Mouse (Mus musculus) ZHBTc4 (cell line): ENCODE data around the gene Gss.

Experiments
- DNase-seq: peaks from one replicate; pipeline ENCODE4 v3.0.0-alpha.2; 2011; ENCODE audit warnings: low read depth, low spot score

Gss gene

GRCm38 (mm10) chr2:155592137-155592853 lies at the start of gene Gss:
Gene Gss, minus strand, starts transcription at chr2:155592810.
- peak; percentile 99 for DNase-seq

- no peak for DNase-seq
These were observed 49.2 kb upstream of the Gss start for GRCm38 (mm10) chr2:155641540-155642472.

DNA sequence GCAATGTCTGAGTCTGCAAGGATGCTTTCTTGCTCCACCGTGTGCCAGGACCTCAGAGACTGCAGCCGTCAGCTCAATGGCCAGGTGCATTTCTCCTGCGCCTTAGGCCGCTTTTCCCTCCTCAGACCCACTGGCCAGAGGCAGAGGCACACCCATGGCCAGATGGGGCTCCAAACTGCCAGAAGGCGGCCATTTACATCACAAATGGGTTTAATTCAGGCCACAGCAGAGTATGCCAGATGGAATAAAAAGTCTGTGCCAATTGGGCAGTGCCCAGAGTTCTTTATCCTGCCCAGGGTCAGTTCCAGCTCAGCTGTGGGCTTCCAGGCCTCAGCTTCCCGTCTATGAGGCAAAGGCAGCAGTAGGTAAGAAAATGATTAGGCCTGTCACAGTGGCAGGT lies 48.0 kb upstream of the Gss start:
- DNase-seq: no peak

DNA sequence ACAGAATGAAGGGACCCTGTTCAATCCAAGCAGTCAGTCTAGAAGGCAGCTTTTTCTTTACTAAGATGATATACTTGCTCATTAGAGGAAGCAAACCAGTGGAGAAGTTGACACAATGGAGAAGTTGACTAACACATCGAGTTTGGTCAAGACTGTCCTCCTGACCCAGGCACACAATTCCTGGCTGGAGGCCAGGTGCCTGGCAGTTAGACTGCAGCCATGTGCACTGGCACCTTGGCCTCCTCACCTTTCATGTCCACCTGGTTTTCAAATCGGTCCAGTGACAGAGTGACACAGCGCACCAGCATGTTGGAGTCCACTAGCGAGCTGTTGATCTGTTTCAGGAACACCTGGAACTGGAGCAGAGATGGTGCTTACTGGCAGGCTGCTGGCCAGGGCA lies 44.8 kb upstream of the Gss start:
- DNase-seq: no peak

- DNase-seq: no peak
These were observed 44.3 kb upstream of the Gss start for GRCm38 (mm10) chr2:155636881-155637280.

- DNase-seq: no peak
These were observed 43.4 kb upstream of the Gss start for GRCm38 (mm10) chr2:155635961-155636360.

DNA sequence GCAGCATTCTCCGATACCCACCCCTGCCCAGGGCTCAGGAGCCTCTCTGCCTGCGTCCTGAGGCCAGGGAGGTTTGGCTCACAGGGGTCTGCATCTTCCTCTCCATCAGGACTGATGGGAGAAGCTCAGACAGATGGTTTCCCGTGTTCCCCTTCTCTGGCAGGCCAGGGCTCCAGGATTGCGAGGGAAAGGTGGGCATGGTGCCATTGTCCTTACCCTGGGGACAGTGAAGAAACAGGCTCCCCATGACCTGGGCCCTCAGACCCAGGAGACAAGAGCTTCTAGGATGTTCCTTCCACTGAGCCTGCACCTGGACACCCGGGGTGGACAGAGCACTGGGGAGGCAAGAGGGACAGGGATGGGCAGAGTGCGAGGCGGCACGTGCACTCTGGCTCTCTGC lies 42.0 kb upstream of the Gss start:
- DNase-seq: no peak

DNA sequence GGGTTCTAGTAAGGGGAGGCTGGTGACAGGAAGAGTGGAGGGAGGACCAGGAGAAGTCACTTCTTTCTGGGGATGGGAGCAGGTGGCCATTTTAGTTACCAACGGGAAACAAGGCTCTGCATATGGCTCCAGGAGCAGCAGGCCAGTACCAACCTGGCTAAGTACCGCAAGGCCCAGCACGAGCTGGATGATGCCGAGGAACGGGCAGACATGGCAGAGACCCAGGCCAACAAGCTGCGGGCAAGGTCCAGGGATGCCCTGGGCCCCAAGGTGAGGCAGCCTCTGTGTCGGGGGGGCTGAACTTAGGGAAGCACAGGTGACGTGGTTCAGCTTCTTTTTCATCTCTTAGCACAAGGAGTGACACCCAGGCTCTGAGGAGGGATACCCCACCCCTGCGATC lies 41.1 kb upstream of the Gss start:
- no peak for DNase-seq

DNA sequence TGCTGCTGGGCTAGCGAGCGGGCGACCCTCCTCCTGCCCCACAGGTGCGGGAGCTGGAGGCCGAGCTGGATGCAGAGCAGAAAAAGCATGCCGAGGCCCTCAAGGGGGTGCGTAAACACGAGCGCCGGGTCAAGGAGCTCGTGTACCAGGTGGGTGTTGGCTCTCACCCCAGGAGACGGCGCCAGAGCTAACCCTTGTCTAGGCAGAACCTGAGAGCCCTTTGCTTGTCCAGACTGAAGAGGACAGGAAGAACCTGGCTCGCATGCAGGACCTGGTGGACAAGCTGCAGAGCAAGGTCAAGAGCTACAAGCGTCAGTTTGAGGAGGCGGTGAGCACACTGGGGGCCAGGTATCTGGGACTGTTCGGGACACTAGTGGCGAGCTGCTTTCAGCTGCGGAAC lies 40.5 kb upstream of the Gss start:
- peak; percentile 56 for DNase-seq

DNA sequence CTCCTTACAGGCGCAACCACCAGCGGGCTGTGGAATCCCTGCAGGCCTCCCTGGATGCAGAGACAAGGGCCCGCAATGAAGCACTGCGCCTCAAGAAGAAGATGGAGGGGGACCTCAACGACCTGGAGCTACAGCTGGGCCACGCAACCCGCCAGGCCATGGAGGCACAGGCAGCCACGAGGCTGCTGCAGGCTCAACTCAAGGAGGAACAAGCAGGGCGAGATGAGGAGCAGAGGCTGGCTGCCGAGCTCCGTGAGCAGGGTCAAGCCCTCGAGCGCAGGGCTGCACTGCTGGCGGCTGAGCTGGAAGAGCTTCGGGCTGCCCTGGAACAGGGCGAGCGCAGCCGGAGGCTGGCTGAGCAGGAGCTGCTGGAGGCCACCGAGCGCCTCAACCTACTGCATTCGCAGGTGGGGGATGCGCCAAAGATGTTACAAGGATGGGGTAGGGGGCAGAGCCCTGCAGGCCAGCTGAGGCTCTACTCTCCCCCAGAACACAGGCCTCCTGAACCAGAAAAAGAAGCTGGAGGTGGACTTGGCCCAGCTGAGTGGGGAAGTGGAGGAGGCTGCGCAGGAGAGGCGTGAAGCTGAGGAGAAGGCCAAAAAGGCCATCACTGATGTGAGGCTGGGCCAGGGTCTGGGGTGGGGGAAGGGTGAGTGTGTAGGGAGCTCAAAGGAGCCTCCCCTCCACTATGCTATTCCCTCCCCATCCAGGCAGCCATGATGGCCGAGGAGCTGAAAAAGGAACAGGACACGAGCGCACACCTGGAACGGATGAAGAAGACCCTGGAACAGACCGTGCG lies 39.7 kb upstream of the Gss start:
- peak; percentile 68 for DNase-seq

- DNase-seq: peak; percentile 87
These were observed 38.2 kb upstream of the Gss start for GRCm38 (mm10) chr2:155630590-155631416.

DNA sequence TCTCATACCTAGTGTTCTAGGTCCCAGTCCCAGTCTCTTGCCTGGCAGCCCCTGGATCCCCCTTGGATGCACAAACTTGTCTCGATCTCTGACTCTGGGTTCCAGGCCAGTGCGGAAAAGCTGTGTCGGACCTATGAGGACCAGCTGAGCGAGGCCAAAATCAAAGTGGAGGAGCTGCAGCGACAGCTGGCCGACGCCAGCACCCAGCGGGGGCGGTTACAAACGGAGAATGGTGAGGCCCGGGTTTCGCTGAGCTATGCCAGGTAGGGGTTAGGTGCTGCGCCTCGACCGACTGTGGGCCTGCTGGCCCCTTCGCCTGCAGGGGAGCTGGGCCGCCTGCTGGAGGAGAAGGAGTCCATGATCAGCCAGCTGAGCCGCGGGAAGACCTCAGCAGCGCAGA lies 37.5 kb upstream of the Gss start:
- peak; percentile 40 for DNase-seq

DNA sequence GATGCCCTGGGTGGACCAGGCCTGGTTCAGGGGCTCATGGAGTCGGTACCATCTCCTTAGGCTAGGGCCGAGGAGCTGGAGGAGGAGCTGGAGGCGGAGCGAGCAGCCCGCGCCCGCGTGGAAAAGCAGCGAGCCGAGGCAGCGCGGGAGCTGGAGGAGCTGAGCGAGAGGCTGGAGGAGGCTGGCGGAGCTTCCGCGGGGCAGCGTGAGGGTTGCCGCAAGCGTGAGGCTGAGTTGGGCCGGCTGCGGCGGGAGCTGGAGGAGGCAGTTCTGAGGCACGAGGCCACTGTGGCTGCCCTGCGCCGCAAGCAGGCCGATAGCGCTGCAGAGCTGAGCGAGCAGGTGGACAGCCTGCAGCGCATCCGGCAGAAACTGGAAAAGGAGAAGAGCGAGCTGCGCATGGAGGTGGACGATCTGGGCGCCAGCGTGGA lies 36.6 kb upstream of the Gss start:
- peak; percentile 86 for DNase-seq

DNA sequence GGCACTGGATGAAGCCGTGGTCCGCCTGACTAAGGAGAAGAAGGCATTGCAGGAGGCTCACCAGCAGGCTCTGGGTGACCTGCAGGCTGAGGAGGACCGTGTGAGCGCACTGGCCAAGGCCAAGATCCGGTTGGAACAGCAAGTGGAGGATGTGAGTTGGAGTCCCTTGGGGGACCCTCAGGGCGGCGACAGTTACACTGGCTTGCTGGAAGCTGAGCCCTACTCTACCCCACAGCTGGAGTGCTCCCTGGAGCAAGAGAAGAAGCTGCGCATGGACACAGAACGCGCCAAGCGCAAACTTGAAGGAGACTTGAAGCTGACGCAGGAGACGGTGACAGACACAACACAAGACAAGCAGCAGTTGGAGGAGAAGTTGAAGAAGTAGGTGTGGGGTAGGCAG lies 35.9 kb upstream of the Gss start:
- DNase-seq: peak; percentile 58

DNA sequence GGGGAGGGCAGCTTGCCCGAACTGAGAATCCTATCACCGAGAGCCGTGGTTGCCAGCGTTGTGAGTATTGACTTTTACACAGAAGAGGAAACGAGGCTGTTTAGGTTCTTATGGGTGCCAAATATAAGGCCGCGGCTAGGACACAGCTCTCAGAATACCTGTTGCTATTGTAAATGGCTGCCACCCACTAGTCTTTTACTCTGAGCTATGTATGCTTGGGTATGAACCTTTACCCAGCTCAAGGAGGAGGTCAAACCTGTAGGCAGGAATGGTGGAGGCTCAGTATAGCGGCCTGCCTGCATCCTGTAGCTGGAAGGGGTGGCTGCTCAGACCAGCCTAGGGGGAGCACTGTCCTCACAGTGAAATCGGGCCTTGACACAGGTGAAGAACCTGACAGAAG lies 35.5 kb upstream of the Gss start:
- no peak for DNase-seq

GRCm38 (mm10) chr2:155627030-155627738 lies 34.6 kb upstream of the Gss start:
- DNase-seq: peak; percentile 91

- DNase-seq: no peak
These were observed 33.7 kb upstream of the Gss start for GRCm38 (mm10) chr2:155626277-155626676.

DNA sequence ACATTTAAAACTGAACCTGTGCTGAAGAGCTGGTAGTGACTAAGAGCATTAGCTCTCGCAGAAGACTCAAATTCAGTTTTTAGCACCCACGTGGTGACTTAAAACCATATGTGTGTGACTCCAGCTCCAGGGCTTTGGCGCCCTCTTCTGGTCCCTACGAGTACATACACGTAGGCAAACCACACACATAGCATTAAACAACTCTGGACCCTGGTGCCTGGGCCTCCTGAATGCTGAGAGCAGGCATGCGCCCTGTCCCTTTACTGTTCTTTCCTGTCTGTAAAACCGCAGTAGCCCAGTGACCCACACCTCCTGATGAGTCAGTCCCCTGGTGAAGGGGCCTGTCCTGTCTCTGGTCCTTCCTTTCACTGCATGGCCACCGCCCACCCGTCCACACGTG lies 32.1 kb upstream of the Gss start:
- peak; percentile 92 for DNase-seq

DNA sequence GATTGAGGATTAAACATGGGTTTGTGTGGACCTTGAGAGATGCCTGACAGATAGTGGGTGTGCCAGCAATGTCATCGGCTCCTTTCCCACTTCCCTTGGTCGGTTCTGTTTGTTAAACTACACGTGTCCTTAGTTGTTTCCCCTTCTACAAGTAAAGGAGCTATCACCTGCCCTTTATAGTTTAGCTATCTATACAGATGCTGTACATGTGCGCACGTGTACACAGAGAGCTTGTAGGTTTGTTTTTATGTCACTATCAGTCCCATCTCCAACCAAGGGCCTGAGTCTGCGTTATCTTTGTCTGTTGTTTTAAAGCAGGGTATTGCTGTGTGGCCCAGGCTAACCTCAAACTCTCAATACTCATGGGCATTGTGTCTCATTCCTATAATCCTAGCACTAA lies 31.4 kb upstream of the Gss start:
- DNase-seq: no peak

- DNase-seq: peak; percentile 64
These were observed 30.0 kb upstream of the Gss start for GRCm38 (mm10) chr2:155622606-155623005.
